Comparison of ENCODE assay signal across 22 mouse cellular contexts in genomic region chr10:20750642-20751251, GRCm38 (mm10). TPM values are rescaled to one million over a fixed set of nuclear protein-coding genes. Genes with fewer than 3 reads are reported as not detected.
DNase-seq lines count a peak whose midpoint lies in the region; ATAC-seq and TF ChIP-seq lines count a peak whose summit lies in the region.
"Had no signal": no experiment of that assay in that cellular context is flagged by ENCODE, and none has a peak within 500 bp of the region (broad histone marks: within the 10 kb centered on the region; RNA-seq: fewer than 3 reads in every experiment).

No protein-coding gene starts in this region.

- H3K27ac ChIP-seq in left cerebral cortex, adult 2 months: peak overlapping the region; percentile 69
- H3K27ac ChIP-seq: embryonic facial prominence, embryonic 13.5 days; forebrain, embryonic 10.5 days; forebrain, embryonic 13.5 days; heart, adult 2 months; heart, embryonic 10.5 days; hindbrain, embryonic 12.5 days; hindbrain, embryonic 15.5 days had no signal

- intact Hi-C loops in left cerebral cortex, adult 2 months (cut with DNase I): no loop called here
- intact Hi-C loops in left cerebral cortex, postnatal 10 days (cut with DNase I): no loop called here

- TF ChIP-seq CTCF in left cerebral cortex, adult 2 months (IDR thresholded peaks at IDR 0.05): no peak

- no peak overlapping the region for H3K4me3 ChIP-seq in left cerebral cortex, adult 2 months
- H3K4me3 ChIP-seq: embryonic facial prominence, embryonic 13.5 days; erythroblast, embryonic 14.5 days; forebrain, embryonic 10.5 days; forebrain, embryonic 13.5 days; heart, adult 2 months; heart, embryonic 10.5 days; hindbrain, embryonic 12.5 days; hindbrain, embryonic 15.5 days had no signal

- DNase-seq in left cerebral cortex, adult 2 months (ENCODE audit: extremely low spot score in 1 of 2, low spot score in 2 of 2): no peak
- no peak for DNase-seq in left cerebral cortex, postnatal 10 days (ENCODE audit: extremely low spot score in 1 of 2, low spot score in 2 of 2)
- peak; percentile 31 for DNase-seq in brain, adult 2 months (ENCODE audit: low read depth, low spot score)
- peak; percentile 28 for DNase-seq in telencephalon, adult 2 months (ENCODE audit: low read depth, low spot score)
- DNase-seq in spleen, postnatal 36 days (ENCODE audit: low spot score in 2 of 2): no peak
- no peak for DNase-seq in layer of hippocampus, adult 11-12 months (ENCODE audit: low spot score)
- DNase-seq: adrenal gland, adult 2 months; cerebellum, adult 11-12 months; cerebellum, adult 8-10 months; gastrocnemius, postnatal 25 days; heart, adult 2 months had no signal

- ATAC-seq in granulocyte monocyte progenitor cell, adult 5-6 weeks (replicated peaks; ENCODE audit: poor library complexity, severe bottlenecking): peak; percentile 61
- ATAC-seq: CD4-positive, CD25-positive, alpha-beta regulatory T cell, adult 4 months; forebrain, embryonic 13.5 days; forebrain, embryonic 16.5 days had no signal

RNA-seq across cellular contexts. Expression of gene Pde7b, which starts 25.9 kb away (rescaled TPM):
- 10 to 100 TPM; 50.3 to 61.4 TPM for total RNA-seq in left cerebral cortex, adult 2 months (2021)
- 10 to 100 TPM; 16.0 to 21.6 TPM for total RNA-seq in left cerebral cortex, postnatal 10 days (2021)
- 6.8 and 7.4 TPM in 2 replicates for total RNA-seq in granulocyte monocyte progenitor cell, adult 5-6 weeks (2014; fragmentation: Nextera tagmentation)
- 2.7 and 3.8 TPM in 2 replicates for total RNA-seq in granulocyte monocyte progenitor cell, adult 5-6 weeks (2017)
- total RNA-seq: MEL had no signal

Comparison
In these comparisons a context has a peak if more than half of its experiments do, and no peak if none do; other contexts are left out.
1. DNase-seq: peak in brain, adult 2 months (single experiment) and telencephalon, adult 2 months (single experiment); none in left cerebral cortex, adult 2 months (0 of 2), left cerebral cortex, postnatal 10 days (0 of 2), spleen, postnatal 36 days (0 of 2) and layer of hippocampus, adult 11-12 months (single experiment).